Mouse (Mus musculus): Measurements from ENCODE around the gene Slc25a4. TPM values are rescaled to one million over a fixed set of nuclear protein-coding genes. Genes with fewer than 3 reads are reported as not detected.

Slc25a4 gene
- total RNA-seq, 2 experiments from 2014 or later: 273 to 285 TPM

- DNase-seq (ENCODE audit: low spot score in 2 of 2): no peak
These were observed 5.0 kb downstream of the Slc25a4 start for GRCm38 (mm10) chr8:46206107-46206506.

- DNase-seq (ENCODE audit: low spot score in 2 of 2): no peak
These were observed 6.0 kb downstream of the Slc25a4 start for GRCm38 (mm10) chr8:46204974-46205640.

GRCm38 (mm10) chr8:46204301-46204700 lies 6.8 kb downstream of the Slc25a4 start:
- DNase-seq (ENCODE audit: low spot score in 2 of 2): no peak

GRCm38 (mm10) chr8:46202350-46202749 lies 8.7 kb downstream of the Slc25a4 start:
- no peak for DNase-seq (ENCODE audit: low spot score in 2 of 2)

GRCm38 (mm10) chr8:46197673-46198072 lies 13.4 kb downstream of the Slc25a4 start:
- no peak for DNase-seq (ENCODE audit: low spot score in 2 of 2)

GRCm38 (mm10) chr8:46196877-46197276 lies 14.2 kb downstream of the Slc25a4 start:
- DNase-seq (ENCODE audit: low spot score in 2 of 2): no peak

GRCm38 (mm10) chr8:46193100-46193499 lies 18.0 kb downstream of the Slc25a4 start:
- DNase-seq (ENCODE audit: low spot score in 2 of 2): no peak

- no peak for DNase-seq (ENCODE audit: low spot score in 2 of 2)
These were observed 25.7 kb downstream of the Slc25a4 start for GRCm38 (mm10) chr8:46185361-46185760.

GRCm38 (mm10) chr8:46180136-46180535 lies 30.9 kb downstream of the Slc25a4 start:
- no peak for DNase-seq (ENCODE audit: low spot score in 2 of 2)

- DNase-seq (ENCODE audit: low spot score in 2 of 2): no peak
These were observed 37.4 kb downstream of the Slc25a4 start for GRCm38 (mm10) chr8:46173651-46174050.

- no peak for DNase-seq (ENCODE audit: low spot score in 2 of 2)
These were observed 47.3 kb downstream of the Slc25a4 start for GRCm38 (mm10) chr8:46163870-46164190.

GRCm38 (mm10) chr8:46162953-46163869 lies 47.9 kb downstream of the Slc25a4 start:
- DNase-seq (ENCODE audit: low spot score in 2 of 2): peak; percentile 93 to 94

Small RNA genes within 50 kb of the gene (microRNA-seq; reads per million reads assigned to microRNA genes)
- not detected for gene Gm23812

Other genes with a start within 250 kb of the Slc25a4 start
- 1 to 10 TPM; 3.6 to 3.9 TPM for gene 1700029J07Rik, start 236.0 kb downstream of the Slc25a4 start, total RNA-seq (2021)
- 10 to 100 TPM; 54.4 to 55.5 TPM for gene Ufsp2, start 235.8 kb downstream of the Slc25a4 start, total RNA-seq (2021)
- under 1 TPM; 0.28 to 0.51 TPM for gene Lrp2bp, start 212.0 kb downstream of the Slc25a4 start, total RNA-seq (2021)
- gene Ankrd37, start 205.6 kb downstream of the Slc25a4 start, total RNA-seq (2021): 1 to 10 TPM; 2.3 TPM
- 10 to 100 TPM; 24.4 to 26.8 TPM for gene Cfap97, start 59.5 kb downstream of the Slc25a4 start, total RNA-seq (2021)
- 10 to 100 TPM; 19.2 to 20.6 TPM for gene Snx25, start 59.1 kb downstream of the Slc25a4 start, total RNA-seq (2021)
- gene Helt, start 83.4 kb upstream of the Slc25a4 start, total RNA-seq (2021): under 1 TPM in 1 of 2 experiments, not detected in 1; 0.23 TPM

Measured in adrenal gland, postnatal 4 days (tissue).